Mouse (Mus musculus): ENCODE measurements around the gene Sppl2c. TPM values are rescaled to one million over a fixed set of nuclear protein-coding genes. Genes with fewer than 3 reads are reported as not detected.

Sppl2c gene
- total and polyA plus RNA-seq, 3 experiments, result not detected

GRCm38 (mm10) chr11:104144930-104145329, 41.2 kb upstream of the Sppl2c start:
- Histone ChIP-seq H3K27me3 (replicated peaks) (peaks cover 7% of the 10 kb centered on the region), H3K9ac (ENCODE audit: insufficient read depth, low read depth) (no peak overlapping the region), H3K4me3 (replicated peaks in 1 of 3; ENCODE audit: low read depth in 2 of 3, low read length in 2 of 3, poor library complexity in 1 of 3) (no peak overlapping the region), H3K79me2 (replicated peaks; ENCODE audit: control insufficient read depth, extremely low read depth, insufficient read depth, poor library complexity, severe bottlenecking) (no peaks in the 10 kb centered on the region), H3K4me1 (ENCODE audit: control insufficient read depth in 1 of 2, insufficient read depth in 2 of 2) (no peaks in the 10 kb centered on the region), H3K36me3 (replicated peaks in 1 of 2; ENCODE audit: control insufficient read depth in 1 of 2, insufficient read depth in 1 of 2, low read length in 1 of 2) (no peaks in the 10 kb centered on the region), H3K4me2 (ENCODE audit: insufficient read depth, low read depth, poor library complexity, severe bottlenecking) (no peak overlapping the region), H3K9me3 (replicated peaks; ENCODE audit: low read length) (peaks cover 6% of the 10 kb centered on the region), H3K27ac (ENCODE audit: insufficient read depth, low read depth) (no peak overlapping the region)
- in situ Hi-C loops (cut with MboI; ENCODE audit: low pct_ligation_motif_present, low pct_unique_long_range_greater_than_20kb, low sequenced_read_pairs), result no loop called here
- dilution Hi-C loops (cut with MboI; ENCODE audit: extremely low pct_ligation_motif_present, extremely low pct_unique_long_range_greater_than_20kb, low sequenced_read_pairs), result no loop called here
- TF ChIP-seq E2F4 (IDR thresholded peaks at IDR 0.05; ENCODE audit: insufficient replicate concordance, low read depth, low read length), result no peak
- peak; percentile 89 for TF ChIP-seq MAFK (IDR thresholded peaks at IDR 0.05; ENCODE audit: insufficient replicate concordance, low read length)
- DNase-seq (ENCODE audit: extremely low read depth), result no peak

DNA sequence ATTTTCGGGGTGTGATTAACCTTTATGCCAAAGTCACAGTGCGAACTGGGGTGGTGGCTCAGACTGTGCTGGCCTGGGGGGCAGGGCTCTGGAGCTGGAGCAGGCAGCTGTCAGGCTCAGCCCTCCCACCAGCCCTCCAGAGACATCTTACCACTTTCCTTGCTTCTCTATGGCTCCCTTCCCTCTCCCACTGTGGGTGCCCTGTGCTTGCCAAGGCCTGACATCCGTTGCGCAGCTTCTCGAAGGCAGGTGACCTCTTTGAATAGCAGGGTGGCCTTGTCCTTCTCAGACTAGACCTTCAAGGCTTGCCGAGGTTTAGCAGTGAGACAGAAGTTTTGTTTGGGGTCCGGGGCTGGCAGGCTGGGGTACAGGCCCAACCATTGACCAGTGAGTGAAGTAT, 37.3 kb upstream of the Sppl2c start:
- TF ChIP-seq POLR2A (IDR thresholded peaks at IDR 0.05; ENCODE audit: low read depth, low read length) (no peak), NRF1 (IDR thresholded peaks at IDR 0.05; ENCODE audit: low read depth, low read length) (no peak), ZMIZ1 (IDR thresholded peaks at IDR 0.05; ENCODE audit: low read depth, low read length) (no peak), CHD1 (IDR thresholded peaks at IDR 0.05; ENCODE audit: low read depth, low read length) (no peak), E2F4 (IDR thresholded peaks at IDR 0.05; ENCODE audit: insufficient replicate concordance, low read depth, low read length) (no peak), ETS1 (conservative IDR thresholded peaks at IDR 0.05; ENCODE audit: low read depth, low read length) (no peak), TCF12 (IDR thresholded peaks at IDR 0.05; ENCODE audit: low read depth, low read length) (no peak), EP300 (IDR thresholded peaks at IDR 0.05; ENCODE audit: low read length) (no peak), UBTF (IDR thresholded peaks at IDR 0.05; ENCODE audit: low read depth, low read length) (no peak), PAX5 (IDR thresholded peaks at IDR 0.05; ENCODE audit: low read length) (no peak), POLR2AphosphoS2 (IDR thresholded peaks at IDR 0.05; ENCODE audit: low read depth, low read length) (no peak), KAT2A (IDR thresholded peaks at IDR 0.05; ENCODE audit: insufficient replicate concordance, low read length) (no peak), JUN (IDR thresholded peaks at IDR 0.05; ENCODE audit: insufficient read depth, low read depth, low read length) (no peak), CHD2 (IDR thresholded peaks at IDR 0.05; ENCODE audit: low read length) (no peak), RCOR1 (conservative IDR thresholded peaks at IDR 0.05; ENCODE audit: low read depth, low read length) (no peak), NELFE (IDR thresholded peaks at IDR 0.05; ENCODE audit: low read depth, low read length) (no peak), GABPA (IDR thresholded peaks at IDR 0.05; ENCODE audit: insufficient replicate concordance, low read depth, low read length) (no peak), SMC3 (IDR thresholded peaks at IDR 0.05; ENCODE audit: low read depth, low read length) (no peak), MAFK (IDR thresholded peaks at IDR 0.05; ENCODE audit: insufficient replicate concordance, low read length) (no peak)
- dilution Hi-C loops (cut with MboI; ENCODE audit: extremely low pct_ligation_motif_present, extremely low pct_unique_long_range_greater_than_20kb, low sequenced_read_pairs), result no loop called here
- no peak overlapping the region for H3K4me3 ChIP-seq (replicated peaks in 1 of 3; ENCODE audit: low read depth in 2 of 3, low read length in 2 of 3, poor library complexity in 1 of 3)
- no peak overlapping the region for H3K4me2 ChIP-seq (ENCODE audit: insufficient read depth, low read depth, poor library complexity, severe bottlenecking)
- H3K9me3 ChIP-seq (replicated peaks; ENCODE audit: low read length), result peaks cover 6% of the 10 kb centered on the region
- H3K27me3 ChIP-seq (replicated peaks), result peaks cover 15% of the 10 kb centered on the region
- H3K9ac ChIP-seq (ENCODE audit: insufficient read depth, low read depth), result no peak overlapping the region
- H3K4me1 ChIP-seq (ENCODE audit: control insufficient read depth in 1 of 2, insufficient read depth in 2 of 2), result no peaks in the 10 kb centered on the region
- DNase-seq (ENCODE audit: extremely low read depth), result no peak
- H3K79me2 ChIP-seq (replicated peaks; ENCODE audit: control insufficient read depth, extremely low read depth, insufficient read depth, poor library complexity, severe bottlenecking), result no peaks in the 10 kb centered on the region
- no peak overlapping the region for H3K27ac ChIP-seq (ENCODE audit: insufficient read depth, low read depth)
- in situ Hi-C loops (cut with MboI; ENCODE audit: low pct_ligation_motif_present, low pct_unique_long_range_greater_than_20kb, low sequenced_read_pairs), result no loop called here
- H3K36me3 ChIP-seq (replicated peaks in 1 of 2; ENCODE audit: control insufficient read depth in 1 of 2, insufficient read depth in 1 of 2, low read length in 1 of 2), result no peaks in the 10 kb centered on the region
